Mouse (Mus musculus) right cerebral cortex, adult 2 months (tissue): Measurements from ENCODE around the gene Npas3.

ENCODE experiments used
- DNase-seq, 2 experiments: peaks; one replicate each; pipeline ENCODE4 v3.0.0; 2021 to 2022; ENCODE audit warnings: low spot score in 2 of 2

Gene Npas3

GRCm38 (mm10) chr12:53587691-53588504 is 339.4 kb downstream of the Npas3 start:
- DNase-seq: peak; percentile 27 to 28

DNA sequence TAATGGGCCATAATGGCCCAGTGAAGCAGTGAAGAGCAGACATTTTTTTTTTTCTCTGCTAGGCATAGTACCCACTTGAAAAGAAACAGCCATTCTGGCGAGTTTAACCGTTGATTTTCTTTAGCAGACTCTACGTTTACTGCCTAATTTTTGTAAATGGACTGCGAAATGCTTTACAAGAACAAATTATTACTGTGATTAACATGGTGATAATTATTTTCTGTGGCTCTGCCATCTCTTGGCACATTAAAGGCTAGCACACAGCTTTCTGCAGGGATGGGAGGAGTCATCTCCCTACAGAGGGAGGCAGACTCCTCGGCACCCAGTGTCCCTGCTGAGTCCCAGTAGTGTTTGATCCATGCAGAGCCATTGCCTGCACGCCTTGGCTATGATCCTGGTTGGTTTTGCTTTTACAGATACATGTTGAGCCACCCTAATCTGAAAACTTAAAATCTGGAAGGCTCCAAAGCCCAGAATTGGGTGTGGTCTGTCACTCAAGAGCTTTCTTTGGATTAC is 341.0 kb downstream of the Npas3 start:
- no peak for DNase-seq

DNA sequence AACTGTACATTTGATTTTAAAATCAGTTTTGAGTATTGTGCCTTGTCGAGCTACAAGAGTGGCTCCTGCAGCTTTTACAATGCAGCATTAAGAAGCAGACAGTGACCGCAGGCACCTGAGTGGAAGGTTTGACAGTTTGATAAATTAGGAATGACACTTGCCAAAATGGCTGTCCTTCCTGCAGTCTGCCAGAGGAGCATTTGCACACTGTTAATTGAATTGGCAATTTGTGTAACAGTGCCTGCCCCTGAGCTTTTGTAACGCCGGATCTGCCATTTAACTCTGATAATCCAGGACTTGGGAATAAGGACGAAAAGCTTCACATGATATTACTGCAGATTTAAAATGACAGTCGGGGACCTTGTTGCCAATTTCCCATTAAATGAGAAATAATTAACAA is 357.2 kb downstream of the Npas3 start:
- DNase-seq: no peak

DNA sequence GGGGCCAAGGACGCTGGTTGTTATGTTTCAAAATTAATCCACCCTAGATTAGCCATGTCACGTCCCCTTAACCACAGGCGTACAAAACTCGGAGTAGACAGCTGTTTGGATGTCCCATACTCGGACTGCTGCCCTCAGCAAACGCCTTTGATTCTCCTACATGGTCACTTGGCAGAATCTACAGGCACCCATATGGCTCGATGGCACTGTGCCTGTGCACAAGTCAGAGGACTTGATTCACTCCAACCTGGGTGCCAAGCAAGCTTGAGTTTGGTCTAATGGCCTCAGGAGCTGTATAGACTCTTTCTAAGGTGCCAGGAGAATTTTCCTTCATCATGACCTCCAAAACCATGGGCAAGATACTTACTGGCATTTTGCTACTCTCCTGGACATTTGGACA is 363.6 kb downstream of the Npas3 start:
- no peak for DNase-seq

DNA sequence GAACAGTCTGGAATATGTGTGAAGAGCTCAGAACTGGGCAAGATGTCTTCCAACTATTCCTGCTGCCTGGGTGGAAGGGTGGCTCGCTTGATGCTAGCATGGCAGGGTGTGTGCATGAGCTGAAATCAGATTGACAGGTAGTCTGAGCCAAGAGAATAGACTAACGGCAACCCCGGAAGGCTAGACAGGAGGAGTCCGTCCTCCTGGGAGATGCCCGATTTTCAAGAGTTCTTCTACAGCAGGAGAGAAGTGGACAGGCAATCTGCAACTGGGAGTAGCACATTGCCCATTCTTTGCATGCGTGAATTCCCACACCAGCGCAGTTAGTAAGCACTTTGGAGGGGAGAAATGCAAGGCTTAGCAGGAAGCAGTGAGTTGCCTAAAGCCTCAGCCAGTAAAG is 372.8 kb downstream of the Npas3 start:
- DNase-seq: no peak

- no peak for DNase-seq
Measured at GRCm38 (mm10) chr12:53623793-53624192, 375.3 kb downstream of the Npas3 start.

GRCm38 (mm10) chr12:53624379-53625021 is 376.0 kb downstream of the Npas3 start:
- DNase-seq: no peak

- no peak for DNase-seq
Measured at GRCm38 (mm10) chr12:53629483-53630120, 381.1 kb downstream of the Npas3 start.

DNA sequence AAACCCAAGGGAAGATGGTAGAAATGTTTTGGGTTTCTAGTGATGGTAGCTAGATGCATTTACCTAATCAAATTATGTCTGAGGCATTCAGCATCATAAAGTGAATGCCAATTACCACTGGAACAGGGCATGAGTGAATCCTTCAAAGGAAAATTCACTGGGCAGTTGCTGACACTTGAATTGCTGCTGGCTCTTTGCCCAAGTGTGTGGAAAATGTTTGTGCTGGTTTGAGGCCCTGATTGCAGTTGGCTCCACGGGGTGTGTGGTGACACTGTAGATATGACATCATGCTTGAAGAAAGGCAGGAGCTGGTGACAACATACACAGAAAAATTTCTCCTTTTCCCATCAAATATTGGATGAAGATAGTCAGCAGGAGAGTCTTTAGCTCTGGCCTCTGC is 382.1 kb downstream of the Npas3 start:
- no peak for DNase-seq

- DNase-seq: no peak
Measured at GRCm38 (mm10) chr12:53631315-53632106, 383.0 kb downstream of the Npas3 start.

DNA sequence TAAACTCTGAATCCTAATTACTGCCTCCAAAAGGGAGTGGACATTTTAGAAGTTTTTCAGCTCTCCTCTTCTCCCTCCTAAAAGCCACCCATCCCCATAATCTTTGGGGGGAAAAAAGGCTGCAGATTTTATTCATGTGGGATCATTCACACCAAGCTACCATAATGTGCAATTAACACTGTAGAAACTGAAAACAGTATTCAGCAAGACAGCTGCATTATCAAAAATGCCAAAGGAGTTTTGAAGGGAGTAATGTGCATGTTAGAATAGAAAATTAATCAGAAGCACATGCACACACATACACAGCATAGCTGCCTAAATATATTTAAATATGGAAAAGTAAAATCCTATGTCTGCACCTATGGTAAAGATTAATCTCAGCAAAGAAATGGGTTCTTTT is 390.1 kb downstream of the Npas3 start:
- DNase-seq: no peak

DNA sequence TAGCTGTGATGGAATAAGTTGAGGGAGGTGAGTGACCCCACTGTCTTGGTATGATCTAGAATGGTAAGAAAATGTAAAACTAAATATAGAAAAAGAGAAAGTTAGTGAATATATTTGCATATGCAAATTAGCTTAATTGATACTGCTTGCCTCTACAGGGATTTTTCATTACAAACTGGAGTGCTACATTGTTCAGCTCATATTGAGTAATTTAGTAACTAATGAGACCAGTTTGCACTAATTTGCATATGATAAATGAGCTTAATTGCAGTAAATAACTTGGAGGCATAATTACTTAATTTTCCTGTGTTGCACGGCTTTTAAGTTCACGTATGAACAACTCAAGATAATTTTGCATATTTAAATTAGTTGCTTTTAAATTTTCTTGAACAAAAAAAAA is 398.8 kb downstream of the Npas3 start:
- no peak for DNase-seq

DNA sequence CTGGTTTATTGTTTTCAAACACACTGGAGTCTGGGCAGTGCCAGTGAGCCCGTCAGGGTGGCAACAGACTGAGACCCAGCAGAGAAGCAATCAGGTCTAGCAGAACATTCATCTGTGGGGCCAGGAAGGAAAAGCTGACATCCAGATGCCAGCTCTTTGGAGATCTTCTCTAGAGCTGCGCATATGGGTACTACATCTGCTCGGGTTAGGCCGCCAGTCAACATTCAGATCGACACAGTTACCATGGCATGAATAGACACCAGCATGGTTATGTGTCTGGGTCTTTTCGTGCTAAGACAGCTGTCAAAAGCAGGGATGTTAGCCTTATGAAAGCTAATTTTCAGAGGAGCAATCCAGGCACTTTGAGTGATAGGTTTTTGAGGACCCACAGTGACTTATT is 407.8 kb downstream of the Npas3 start:
- no peak for DNase-seq

- DNase-seq: no peak
Measured at GRCm38 (mm10) chr12:53664084-53664483, 415.6 kb downstream of the Npas3 start.

DNA sequence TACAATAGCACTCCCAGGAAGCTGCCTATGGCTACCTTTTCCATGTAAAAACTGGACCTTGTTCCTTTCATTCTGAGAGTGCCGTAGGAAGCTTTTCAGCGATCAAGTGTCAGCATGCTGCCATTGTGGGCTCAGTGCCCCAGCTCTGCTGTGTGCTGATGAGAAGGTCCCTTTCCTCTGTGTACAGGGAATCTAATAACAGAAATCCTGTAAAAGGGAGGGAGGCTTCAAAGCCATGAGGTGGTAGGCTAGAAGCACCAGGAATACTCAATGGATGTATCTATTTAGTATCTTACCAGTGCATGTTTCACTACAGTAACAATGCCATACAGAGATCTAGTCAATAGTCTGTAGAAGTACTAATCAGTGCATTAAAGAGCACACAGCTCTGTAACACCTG is 423.4 kb downstream of the Npas3 start:
- DNase-seq: no peak

DNA sequence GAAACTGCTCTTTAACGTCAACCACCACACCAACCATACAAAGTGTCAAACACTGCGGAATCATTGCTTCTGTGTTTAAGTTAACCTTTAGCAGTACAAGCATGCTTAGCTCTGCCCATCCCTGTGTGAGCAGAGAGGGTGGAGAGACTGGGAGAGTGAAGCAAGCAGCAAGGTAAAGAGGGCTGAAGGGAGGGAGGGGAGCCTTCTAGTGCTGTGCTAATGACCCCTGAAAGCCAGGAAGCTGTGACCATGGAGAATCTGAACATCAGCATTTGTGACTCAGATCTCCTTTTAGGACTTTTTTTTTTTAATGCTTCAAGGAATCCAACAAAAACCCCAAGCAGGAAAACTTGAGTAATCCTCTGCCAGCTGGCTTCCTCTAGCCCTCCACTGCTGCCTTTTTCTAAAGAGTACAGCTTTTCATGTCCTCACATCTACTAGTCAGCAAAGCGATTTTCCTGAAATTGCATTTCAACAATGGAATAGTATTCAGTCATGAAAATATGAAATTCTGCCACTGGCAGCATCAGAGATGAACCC is 428.7 kb downstream of the Npas3 start:
- DNase-seq: no peak

DNA sequence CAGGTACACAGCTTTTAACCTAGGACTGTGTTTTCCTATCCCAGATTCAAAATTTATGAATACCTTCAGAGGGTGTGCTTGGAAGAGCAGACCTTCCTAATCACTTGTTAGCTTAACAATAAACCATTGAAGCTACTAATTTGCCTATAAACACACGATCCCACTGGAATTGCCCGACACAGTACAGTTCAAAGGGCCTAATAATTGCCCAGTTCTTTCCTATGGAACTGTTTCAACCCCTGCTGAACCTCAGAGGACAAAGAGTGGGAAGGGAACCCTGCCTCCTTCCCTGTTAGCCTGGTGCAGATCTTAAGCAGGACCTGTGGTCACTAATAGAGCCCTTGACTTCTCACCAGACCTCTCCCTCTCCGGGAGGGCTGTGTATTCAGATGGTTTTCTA is 429.7 kb downstream of the Npas3 start:
- no peak for DNase-seq

GRCm38 (mm10) chr12:53679161-53679560 is 430.7 kb downstream of the Npas3 start:
- no peak for DNase-seq

DNA sequence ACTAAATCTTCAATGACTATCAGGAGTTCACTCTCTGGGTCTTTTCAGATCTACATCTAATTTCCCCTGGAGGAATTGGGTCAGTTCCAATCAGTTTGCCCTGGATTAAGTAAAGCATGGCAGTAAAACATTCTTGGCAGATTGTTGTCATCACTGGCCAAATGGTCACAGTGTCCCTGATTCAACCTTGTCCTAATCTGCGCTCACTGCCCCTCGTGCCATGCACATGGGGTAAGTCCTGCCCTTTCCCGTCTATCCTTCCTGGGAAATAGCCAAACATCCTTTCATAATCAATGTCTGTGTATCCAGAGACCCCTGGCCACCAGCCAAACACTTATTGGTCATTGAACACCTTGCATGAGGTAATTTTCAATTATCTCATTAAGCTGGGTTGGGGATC is 432.0 kb downstream of the Npas3 start:
- DNase-seq: no peak

GRCm38 (mm10) chr12:53682036-53682435 is 433.6 kb downstream of the Npas3 start:
- no peak for DNase-seq

GRCm38 (mm10) chr12:53692471-53692870 is 444.0 kb downstream of the Npas3 start:
- DNase-seq: no peak

- DNase-seq: no peak
Measured at GRCm38 (mm10) chr12:53694346-53694745, 445.9 kb downstream of the Npas3 start.
